Mouse (Mus musculus): ENCODE data around the gene Ksr1. TPM values are rescaled to one million over a fixed set of nuclear protein-coding genes. Genes with fewer than 3 reads are reported as not detected.
A peak's percentile ranks its signal among the peaks of the same experiment; 100 is the strongest.

The Ksr1 gene
- total RNA-seq, 2 experiments from 2014 or later = 94.1 to 106 TPM

GRCm38 (mm10) chr11:79126963-79127362 lies 19.2 kb downstream of the Ksr1 start:
- DNase-seq (ENCODE audit: low spot score in 2 of 2) = no peak

GRCm38 (mm10) chr11:79125775-79126174 lies 20.4 kb downstream of the Ksr1 start:
- no peak for DNase-seq (ENCODE audit: low spot score in 2 of 2)

GRCm38 (mm10) chr11:79122556-79122955 lies 23.7 kb downstream of the Ksr1 start:
- DNase-seq (ENCODE audit: low spot score in 2 of 2) = no peak

- DNase-seq (ENCODE audit: low spot score in 2 of 2) = no peak
Observed at GRCm38 (mm10) chr11:79120087-79120486, 26.1 kb downstream of the Ksr1 start.

GRCm38 (mm10) chr11:79118918-79119377 lies 27.3 kb downstream of the Ksr1 start:
- DNase-seq (ENCODE audit: low spot score in 2 of 2) = no peak

- DNase-seq (ENCODE audit: low spot score in 2 of 2) = peak; percentile 39 to 49
Observed at GRCm38 (mm10) chr11:79116665-79117064, 29.5 kb downstream of the Ksr1 start.

GRCm38 (mm10) chr11:79115659-79116058 lies 30.5 kb downstream of the Ksr1 start:
- DNase-seq (ENCODE audit: low spot score in 2 of 2) = no peak

GRCm38 (mm10) chr11:79114061-79114460 lies 32.1 kb downstream of the Ksr1 start:
- DNase-seq (ENCODE audit: low spot score in 2 of 2) = no peak

- no peak for DNase-seq (ENCODE audit: low spot score in 2 of 2)
Observed at GRCm38 (mm10) chr11:79113397-79113796, 32.8 kb downstream of the Ksr1 start.

GRCm38 (mm10) chr11:79112559-79113302 lies 33.5 kb downstream of the Ksr1 start:
- DNase-seq (ENCODE audit: low spot score in 2 of 2) = no peak

GRCm38 (mm10) chr11:79111864-79112558 lies 34.2 kb downstream of the Ksr1 start:
- no peak for DNase-seq (ENCODE audit: low spot score in 2 of 2)

- DNase-seq (ENCODE audit: low spot score in 2 of 2) = no peak
Observed at GRCm38 (mm10) chr11:79110446-79110845, 35.8 kb downstream of the Ksr1 start.

- DNase-seq (ENCODE audit: low spot score in 2 of 2) = no peak
Observed at GRCm38 (mm10) chr11:79107934-79108333, 38.3 kb downstream of the Ksr1 start.

- DNase-seq (ENCODE audit: low spot score in 2 of 2) = no peak
Observed at GRCm38 (mm10) chr11:79104998-79105397, 41.2 kb downstream of the Ksr1 start.

- DNase-seq (ENCODE audit: low spot score in 2 of 2) = no peak
Observed at GRCm38 (mm10) chr11:79104538-79104937, 41.7 kb downstream of the Ksr1 start.

GRCm38 (mm10) chr11:79104096-79104495 lies 42.1 kb downstream of the Ksr1 start:
- no peak for DNase-seq (ENCODE audit: low spot score in 2 of 2)

- DNase-seq (ENCODE audit: low spot score in 2 of 2) = no peak
Observed at GRCm38 (mm10) chr11:79103461-79103869, 42.7 kb downstream of the Ksr1 start.

- DNase-seq (ENCODE audit: low spot score in 2 of 2) = no peak
Observed at GRCm38 (mm10) chr11:79102280-79102679, 43.9 kb downstream of the Ksr1 start.

- DNase-seq (ENCODE audit: low spot score in 2 of 2) = no peak
Observed at GRCm38 (mm10) chr11:79101568-79101967, 44.6 kb downstream of the Ksr1 start.

- no peak for DNase-seq (ENCODE audit: low spot score in 2 of 2)
Observed at GRCm38 (mm10) chr11:79099032-79099431, 47.2 kb downstream of the Ksr1 start.

- no peak for DNase-seq (ENCODE audit: low spot score in 2 of 2)
Observed at GRCm38 (mm10) chr11:79097736-79098135, 48.5 kb downstream of the Ksr1 start.

- no peak for DNase-seq (ENCODE audit: low spot score in 2 of 2)
Observed at GRCm38 (mm10) chr11:79096673-79097072, 49.5 kb downstream of the Ksr1 start.

GRCm38 (mm10) chr11:79095713-79096112 lies 50.5 kb downstream of the Ksr1 start:
- DNase-seq (ENCODE audit: low spot score in 2 of 2) = no peak
